Mouse (Mus musculus): ENCODE results near the gene Bmpr2. TPM values are rescaled to one million over a fixed set of nuclear protein-coding genes. Genes with fewer than 3 reads are reported as not detected.

The Bmpr2 gene
- polyA plus RNA-seq, 1 experiment from 2014 or later = 11.2 TPM

- H3K27me3 ChIP-seq = no peaks in the 10 kb centered on the region
- no peaks in the 10 kb centered on the region for H3K9me3 ChIP-seq
- peak overlapping the region; percentile 98 for H3K4me3 ChIP-seq
- peak overlapping the region; percentile 77 for H3K4me2 ChIP-seq (replicated peaks)
- H3K36me3 ChIP-seq = no peaks in the 10 kb centered on the region
- peak; percentile 4; the same call in 1 of the 2 replicates for ATAC-seq (ENCODE audit: low FRiP score, low read depth)
- peak overlapping the region; percentile 99 for H3K27ac ChIP-seq
- WGBS = under 1% methylated on average over 10 of the region's 10 CpGs
- H3K4me1 ChIP-seq = peaks cover 9% of the 10 kb centered on the region
- H3K9ac ChIP-seq = peak overlapping the region; percentile 95
Measured at GRCm38 (mm10) chr1:59762208-59762607, 992 bp upstream of the Bmpr2 start.

- H3K36me3 ChIP-seq = no peaks in the 10 kb centered on the region
- ATAC-seq (ENCODE audit: low FRiP score, low read depth) = peak; percentile 58
- under 1% methylated on average over 44 of the region's 44 CpGs for WGBS
- H3K4me3 ChIP-seq = peak overlapping the region; percentile 98
- H3K4me1 ChIP-seq = peaks cover 9% of the 10 kb centered on the region
- H3K9me3 ChIP-seq = no peaks in the 10 kb centered on the region
- H3K4me2 ChIP-seq (replicated peaks) = peak overlapping the region; percentile 77
- peak overlapping the region; percentile 99 for H3K27ac ChIP-seq
- H3K9ac ChIP-seq = peak overlapping the region; percentile 95
- H3K27me3 ChIP-seq = no peaks in the 10 kb centered on the region
Measured at GRCm38 (mm10) chr1:59762651-59763163, 493 bp upstream of the Bmpr2 start.

GRCm38 (mm10) chr1:59763781-59764251 is 616 bp downstream of the Bmpr2 start:
- peak; percentile 62 for ATAC-seq (ENCODE audit: low FRiP score, low read depth)
- Histone ChIP-seq H3K27me3 (no peaks in the 10 kb centered on the region), H3K27ac (peak overlapping the region; percentile 99), H3K4me2 (replicated peaks) (peak overlapping the region; percentile 77), H3K4me3 (peak overlapping the region; percentile 98), H3K9ac (peak overlapping the region; percentile 95), H3K36me3 (no peaks in the 10 kb centered on the region), H3K9me3 (no peaks in the 10 kb centered on the region), H3K4me1 (peaks cover 9% of the 10 kb centered on the region)
- under 1% methylated on average over 54 of the region's 55 CpGs for WGBS

GRCm38 (mm10) chr1:59764407-59764971 is 1.3 kb downstream of the Bmpr2 start:
- Histone ChIP-seq H3K9ac (peak overlapping the region; percentile 95), H3K27me3 (no peaks in the 10 kb centered on the region), H3K27ac (peak overlapping the region; percentile 99), H3K4me3 (peak overlapping the region; percentile 98), H3K4me2 (replicated peaks) (peak overlapping the region; percentile 77), H3K36me3 (peaks cover 5% of the 10 kb centered on the region), H3K4me1 (peaks cover 9% of the 10 kb centered on the region), H3K9me3 (no peaks in the 10 kb centered on the region)
- no peak for ATAC-seq (ENCODE audit: low FRiP score, low read depth)
- under 1% methylated on average over 27 of the region's 27 CpGs for WGBS

GRCm38 (mm10) chr1:59765279-59765678 is 2.1 kb downstream of the Bmpr2 start:
- WGBS = 2% methylated on average over 4 of the region's 4 CpGs
- H3K27me3 ChIP-seq = no peaks in the 10 kb centered on the region
- no peak overlapping the region for H3K27ac ChIP-seq
- H3K9me3 ChIP-seq = no peaks in the 10 kb centered on the region
- peak overlapping the region; percentile 98 for H3K4me3 ChIP-seq
- H3K36me3 ChIP-seq = peaks cover 9% of the 10 kb centered on the region
- H3K9ac ChIP-seq = peak overlapping the region; percentile 26; the same call in 1 of the 2 replicates
- peak overlapping the region; percentile 77 for H3K4me2 ChIP-seq (replicated peaks)
- peaks cover 9% of the 10 kb centered on the region for H3K4me1 ChIP-seq
- no peak for ATAC-seq (ENCODE audit: low FRiP score, low read depth)

GRCm38 (mm10) chr1:59766626-59767025 is 3.4 kb downstream of the Bmpr2 start:
- peaks cover 12% of the 10 kb centered on the region for H3K4me1 ChIP-seq
- peaks cover 9% of the 10 kb centered on the region for H3K36me3 ChIP-seq
- no peak overlapping the region for H3K27ac ChIP-seq
- H3K9me3 ChIP-seq = no peaks in the 10 kb centered on the region
- H3K27me3 ChIP-seq = no peaks in the 10 kb centered on the region
- H3K4me3 ChIP-seq = peak overlapping the region; percentile 36
- peak overlapping the region; percentile 67 for H3K4me2 ChIP-seq (replicated peaks)
- peak overlapping the region; percentile 36 for H3K9ac ChIP-seq
- no peak for ATAC-seq (ENCODE audit: low FRiP score, low read depth)

- H3K27me3 ChIP-seq = no peaks in the 10 kb centered on the region
- WGBS = 73% methylated on average over 3 of the region's 3 CpGs
- no peaks in the 10 kb centered on the region for H3K9me3 ChIP-seq
- no peak overlapping the region for H3K9ac ChIP-seq
- peaks cover 9% of the 10 kb centered on the region for H3K36me3 ChIP-seq
- no peak overlapping the region for H3K27ac ChIP-seq
- H3K4me3 ChIP-seq = no peak overlapping the region
- no peak for ATAC-seq (ENCODE audit: low FRiP score, low read depth)
- no peak overlapping the region for H3K4me2 ChIP-seq (replicated peaks)
- H3K4me1 ChIP-seq = peaks cover 6% of the 10 kb centered on the region
Measured at GRCm38 (mm10) chr1:59771871-59772270, 8.7 kb downstream of the Bmpr2 start.

- H3K27ac ChIP-seq = no peak overlapping the region
- WGBS = 80% methylated on average over 1 of the region's 1 CpGs
- no peak overlapping the region for H3K4me3 ChIP-seq
- H3K27me3 ChIP-seq = no peaks in the 10 kb centered on the region
- H3K4me1 ChIP-seq = no peaks in the 10 kb centered on the region
- H3K9me3 ChIP-seq = no peaks in the 10 kb centered on the region
- H3K4me2 ChIP-seq (replicated peaks) = no peak overlapping the region
- peaks cover 9% of the 10 kb centered on the region; the same call in 1 of the 2 replicates for H3K36me3 ChIP-seq
- no peak overlapping the region for H3K9ac ChIP-seq
- ATAC-seq (ENCODE audit: low FRiP score, low read depth) = no peak
Measured at GRCm38 (mm10) chr1:59781080-59781479, 17.9 kb downstream of the Bmpr2 start.

- H3K27me3 ChIP-seq = no peaks in the 10 kb centered on the region
- H3K4me2 ChIP-seq (replicated peaks) = no peak overlapping the region
- WGBS = 84% methylated on average over 6 of the region's 6 CpGs
Measured at GRCm38 (mm10) chr1:59788975-59789374, 25.8 kb downstream of the Bmpr2 start.

GRCm38 (mm10) chr1:59789741-59790140 is 26.5 kb downstream of the Bmpr2 start:
- H3K9ac ChIP-seq = no peak overlapping the region
- 60% methylated on average over 5 of the region's 5 CpGs for WGBS
- H3K4me3 ChIP-seq = no peak overlapping the region
- H3K36me3 ChIP-seq = peaks cover 5% of the 10 kb centered on the region; the same call in 1 of the 2 replicates
- H3K27me3 ChIP-seq = no peaks in the 10 kb centered on the region
- H3K4me1 ChIP-seq = peaks cover 8% of the 10 kb centered on the region; the same call in 1 of the 2 replicates
- no peaks in the 10 kb centered on the region for H3K9me3 ChIP-seq
- no peak for ATAC-seq (ENCODE audit: low FRiP score, low read depth)
- H3K4me2 ChIP-seq (replicated peaks) = no peak overlapping the region
- H3K27ac ChIP-seq = no peak overlapping the region

More at GRCm38 (mm10) chr1:59788975-59789374, 25.8 kb downstream of the Bmpr2 start:
- H3K4me1 ChIP-seq = peaks cover 8% of the 10 kb centered on the region; the same call in 1 of the 2 replicates
- H3K4me3 ChIP-seq = no peak overlapping the region
- peaks cover 9% of the 10 kb centered on the region; the same call in 1 of the 2 replicates for H3K36me3 ChIP-seq
- no peaks in the 10 kb centered on the region for H3K9me3 ChIP-seq
- H3K9ac ChIP-seq = no peak overlapping the region
- peak overlapping the region; percentile 33; the same call in 1 of the 2 replicates for H3K27ac ChIP-seq
- ATAC-seq (ENCODE audit: low FRiP score, low read depth) = no peak

GRCm38 (mm10) chr1:59795336-59795735 is 32.1 kb downstream of the Bmpr2 start:
- peaks cover 4% of the 10 kb centered on the region; the same call in 1 of the 2 replicates for H3K36me3 ChIP-seq
- no peak overlapping the region for H3K4me2 ChIP-seq (replicated peaks)
- H3K9ac ChIP-seq = no peak overlapping the region
- H3K4me1 ChIP-seq = no peaks in the 10 kb centered on the region
- 51% methylated on average over 1 of the region's 1 CpGs for WGBS
- no peaks in the 10 kb centered on the region for H3K9me3 ChIP-seq
- H3K4me3 ChIP-seq = no peak overlapping the region
- ATAC-seq (ENCODE audit: low FRiP score, low read depth) = 0 out of 2 replicates have a peak, but pooled peaks have one; percentile 36
- H3K27ac ChIP-seq = no peak overlapping the region
- no peaks in the 10 kb centered on the region for H3K27me3 ChIP-seq

GRCm38 (mm10) chr1:59797865-59798264 is 34.7 kb downstream of the Bmpr2 start:
- Histone ChIP-seq H3K4me2 (replicated peaks) (no peak overlapping the region), H3K27me3 (no peaks in the 10 kb centered on the region), H3K4me1 (no peaks in the 10 kb centered on the region; the same call in 1 of the 2 replicates), H3K9me3 (no peaks in the 10 kb centered on the region), H3K27ac (no peak overlapping the region), H3K36me3 (peaks cover 4% of the 10 kb centered on the region), H3K4me3 (no peak overlapping the region), H3K9ac (no peak overlapping the region)
- no peak for ATAC-seq (ENCODE audit: low FRiP score, low read depth)
- 83% methylated on average over 2 of the region's 2 CpGs for WGBS

Data from limb, embryonic 13.5 days (tissue).